Mouse (Mus musculus): ENCODE data around the gene Coq5. TPM values are rescaled to one million over a fixed set of nuclear protein-coding genes. Genes with fewer than 3 reads are reported as not detected.

The Coq5 gene
- polyA plus RNA-seq, 1 experiment: 17.5 TPM

DNA sequence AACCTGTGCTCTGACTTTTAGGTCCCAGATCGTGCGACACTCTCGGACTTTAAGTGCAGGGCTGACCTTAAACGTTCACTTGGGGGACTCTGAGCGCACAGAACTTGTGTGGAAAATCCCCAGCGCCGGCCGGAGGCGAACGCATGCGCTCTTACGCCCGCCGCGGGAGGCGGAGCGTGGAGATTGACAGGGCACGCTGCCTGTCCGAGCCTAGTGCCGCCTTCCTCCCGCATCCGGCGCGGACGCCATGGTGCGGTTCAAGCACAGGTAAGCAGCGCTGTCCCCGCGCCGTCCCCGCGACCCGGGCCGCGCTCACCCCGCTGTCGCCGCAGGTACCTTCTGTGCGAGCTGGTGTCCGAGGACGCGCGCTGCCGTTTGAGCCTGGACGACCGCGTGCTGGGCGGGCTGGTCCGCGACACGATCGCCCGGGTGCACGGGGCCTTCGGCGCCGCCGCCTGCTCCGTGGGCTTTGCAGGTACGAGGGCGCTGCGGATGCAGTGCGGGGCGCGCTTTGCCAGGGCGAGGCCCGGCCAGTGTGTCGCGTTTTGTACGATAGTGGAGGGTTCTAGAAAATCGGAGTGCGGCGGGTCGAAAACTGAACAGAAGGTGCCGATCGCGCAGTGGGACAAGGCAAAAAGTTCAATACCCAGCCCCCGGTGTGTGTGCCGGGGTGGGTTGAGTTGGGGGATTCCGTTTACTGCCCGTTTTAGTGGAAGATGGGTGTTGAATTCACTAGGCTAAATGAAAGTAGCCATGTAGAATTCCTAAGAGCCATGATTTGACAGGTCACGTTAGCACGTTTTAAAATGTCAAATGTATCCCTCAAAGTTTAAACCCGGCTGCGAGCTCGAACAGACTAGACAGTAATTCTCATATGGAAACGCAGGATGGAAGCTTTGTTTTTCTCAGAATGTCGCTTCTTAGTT lies 41.4 kb upstream of the Coq5 start:
- Histone ChIP-seq H3K27ac (ENCODE audit: insufficient read depth, low read length) (peak overlapping the region; percentile 51), H3K4me3 (ENCODE audit: insufficient read depth, low read length) (peak overlapping the region; percentile 71), H3K4me1 (ENCODE audit: control insufficient read depth, insufficient read depth, low read length) (0 out of 2 replicates have a peak, but pooled peaks cover 3% of the 10 kb centered on the region)
- peak; percentile 79 for TF ChIP-seq POLR2A (IDR thresholded peaks at IDR 0.05; ENCODE audit: low read depth, low read length)
- no peak for TF ChIP-seq CTCF (IDR thresholded peaks at IDR 0.05; ENCODE audit: borderline replicate concordance, insufficient read depth, low read length)

DNA sequence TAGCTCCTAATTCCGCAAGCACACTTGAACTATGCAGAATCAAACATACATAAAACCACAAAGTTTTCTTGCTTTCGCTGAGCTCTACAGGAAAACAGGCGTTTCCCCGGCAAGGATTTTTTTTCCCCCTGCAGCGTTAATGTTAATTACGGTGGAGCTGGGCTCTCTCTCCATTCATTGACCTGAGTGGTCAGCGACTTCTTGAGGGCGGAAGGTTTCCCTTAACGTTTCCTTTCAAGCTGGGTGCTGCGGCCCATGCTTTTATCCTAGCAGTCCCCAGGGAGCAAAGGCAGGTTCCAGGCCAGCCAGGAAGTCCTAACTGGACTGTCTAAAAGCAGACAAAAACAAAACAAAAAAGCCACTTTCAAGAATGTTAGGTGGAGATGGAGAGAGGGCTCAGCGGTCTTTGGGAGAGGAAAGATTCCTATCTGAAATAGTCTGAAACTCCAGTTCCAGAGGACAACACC lies 40.7 kb upstream of the Coq5 start:
- 0 out of 2 replicates have a peak, but pooled peaks cover 3% of the 10 kb centered on the region for H3K4me1 ChIP-seq (ENCODE audit: control insufficient read depth, insufficient read depth, low read length)
- no peak overlapping the region for H3K27ac ChIP-seq (ENCODE audit: insufficient read depth, low read length)
- no peak for TF ChIP-seq POLR2A (IDR thresholded peaks at IDR 0.05; ENCODE audit: low read depth, low read length)
- TF ChIP-seq CTCF (IDR thresholded peaks at IDR 0.05; ENCODE audit: borderline replicate concordance, insufficient read depth, low read length): no peak
- peak overlapping the region; percentile 71 for H3K4me3 ChIP-seq (ENCODE audit: insufficient read depth, low read length)

DNA sequence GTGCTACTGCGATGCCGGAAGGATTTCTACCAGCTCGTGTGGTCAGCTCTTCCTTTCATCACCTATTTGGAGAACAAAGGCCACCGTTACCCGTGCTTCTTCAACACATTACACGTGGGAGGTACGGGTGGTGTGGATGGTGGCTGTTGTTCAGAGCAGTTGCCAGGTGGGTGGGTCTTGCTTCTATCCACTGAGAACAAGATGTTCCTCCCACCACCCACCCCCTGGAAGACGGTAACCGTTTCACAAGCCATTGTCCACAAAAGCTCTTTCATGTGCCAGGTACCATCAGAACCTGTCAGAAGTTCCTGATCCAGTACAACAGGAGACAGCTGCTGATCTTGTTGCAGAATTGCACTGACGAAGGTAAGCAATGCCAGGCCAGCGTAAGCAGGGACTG lies 39.3 kb upstream of the Coq5 start:
- H3K4me3 ChIP-seq (ENCODE audit: insufficient read depth, low read length): no peak overlapping the region
- TF ChIP-seq POLR2A (IDR thresholded peaks at IDR 0.05; ENCODE audit: low read depth, low read length) (no peak), CTCF (IDR thresholded peaks at IDR 0.05; ENCODE audit: borderline replicate concordance, insufficient read depth, low read length) (no peak)
- no peak overlapping the region for H3K27ac ChIP-seq (ENCODE audit: insufficient read depth, low read length)
- 0 out of 2 replicates have a peak, but pooled peaks cover 3% of the 10 kb centered on the region for H3K4me1 ChIP-seq (ENCODE audit: control insufficient read depth, insufficient read depth, low read length)

DNA sequence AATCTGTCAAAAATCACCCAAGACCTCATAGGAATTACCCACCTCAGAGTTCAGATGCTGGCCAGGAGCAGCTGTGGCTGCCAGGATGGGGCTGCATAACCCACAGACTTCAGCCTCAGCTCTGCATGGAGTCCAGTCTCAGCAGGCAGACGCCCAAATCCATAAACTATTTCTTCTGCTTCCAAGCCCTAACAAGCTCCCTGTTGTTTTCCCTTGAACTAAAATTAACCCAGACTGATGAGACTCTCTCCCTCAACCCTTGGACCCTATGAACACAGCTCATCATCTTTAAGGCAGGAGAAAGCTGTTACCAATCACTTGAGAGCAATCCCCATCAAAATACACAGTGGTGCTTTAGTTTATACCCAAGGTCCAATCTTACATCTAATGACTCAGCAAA lies 24.0 kb upstream of the Coq5 start:
- no peaks in the 10 kb centered on the region for H3K4me1 ChIP-seq (ENCODE audit: control insufficient read depth, insufficient read depth, low read length)
- H3K4me3 ChIP-seq (ENCODE audit: insufficient read depth, low read length): no peak overlapping the region
- no peak overlapping the region for H3K27ac ChIP-seq (ENCODE audit: insufficient read depth, low read length)
- no peak for TF ChIP-seq CTCF (IDR thresholded peaks at IDR 0.05; ENCODE audit: borderline replicate concordance, insufficient read depth, low read length)
- no peak for TF ChIP-seq POLR2A (IDR thresholded peaks at IDR 0.05; ENCODE audit: low read depth, low read length)

DNA sequence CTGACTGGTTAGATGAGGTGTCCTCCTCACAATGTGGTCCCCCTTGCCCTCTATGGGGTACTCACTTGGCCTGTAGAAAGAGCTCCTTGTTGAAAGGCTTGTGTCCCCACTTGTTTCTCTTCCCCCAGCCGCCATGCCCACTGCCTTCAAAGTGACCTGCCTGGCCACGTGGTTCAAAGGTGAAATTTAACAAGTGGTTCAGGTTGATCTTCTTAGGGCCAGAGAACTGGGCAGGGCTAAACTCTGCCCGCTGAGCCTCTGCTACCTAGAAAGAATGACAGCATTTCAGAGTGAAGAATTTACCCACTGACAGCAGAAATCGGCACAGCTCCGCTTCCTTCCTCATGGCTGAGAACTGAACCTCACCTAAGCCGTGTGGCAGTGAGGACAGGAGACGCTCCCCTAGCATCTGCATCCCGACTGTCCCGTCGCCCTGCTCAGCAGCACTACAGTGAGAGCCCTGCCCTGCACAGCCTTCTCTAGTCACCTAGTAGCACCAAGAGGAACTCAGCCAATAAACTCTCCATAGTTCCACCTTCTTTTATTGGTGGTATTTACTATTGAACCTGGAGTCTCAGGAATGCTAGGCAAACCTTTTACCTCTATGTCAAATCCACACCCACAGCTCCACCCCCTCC lies 22.4 kb upstream of the Coq5 start:
- Histone ChIP-seq H3K4me1 (ENCODE audit: control insufficient read depth, insufficient read depth, low read length) (no peaks in the 10 kb centered on the region), H3K27ac (ENCODE audit: insufficient read depth, low read length) (no peak overlapping the region), H3K4me3 (ENCODE audit: insufficient read depth, low read length) (no peak overlapping the region)
- TF ChIP-seq POLR2A (IDR thresholded peaks at IDR 0.05; ENCODE audit: low read depth, low read length) (no peak), CTCF (IDR thresholded peaks at IDR 0.05; ENCODE audit: borderline replicate concordance, insufficient read depth, low read length) (no peak)

DNA sequence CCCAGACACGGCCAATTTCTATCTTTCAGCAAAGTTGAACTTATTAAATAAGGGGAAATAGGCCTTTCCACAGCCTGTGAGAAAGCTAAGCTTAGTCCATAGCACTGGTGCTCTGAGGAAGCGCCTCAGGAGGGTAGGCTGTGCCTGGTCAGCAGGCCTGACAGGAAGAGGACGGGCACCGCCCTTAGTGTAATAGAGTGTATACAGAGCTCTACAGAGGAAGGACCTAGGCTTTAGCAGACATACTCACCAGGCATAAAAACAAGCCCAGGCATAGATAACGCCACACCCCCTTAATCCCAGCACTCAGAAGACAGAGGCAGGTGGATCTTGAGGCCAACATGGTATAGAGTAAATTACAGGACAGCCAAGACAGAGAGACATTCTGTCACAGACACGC lies 19.1 kb upstream of the Coq5 start:
- Histone ChIP-seq H3K4me1 (ENCODE audit: control insufficient read depth, insufficient read depth, low read length) (no peaks in the 10 kb centered on the region; the same call in 1 of the 2 replicates), H3K4me3 (ENCODE audit: insufficient read depth, low read length) (no peak overlapping the region), H3K27ac (ENCODE audit: insufficient read depth, low read length) (no peak overlapping the region)
- no peak for TF ChIP-seq POLR2A (IDR thresholded peaks at IDR 0.05; ENCODE audit: low read depth, low read length)
- no peak for TF ChIP-seq CTCF (IDR thresholded peaks at IDR 0.05; ENCODE audit: borderline replicate concordance, insufficient read depth, low read length)

DNA sequence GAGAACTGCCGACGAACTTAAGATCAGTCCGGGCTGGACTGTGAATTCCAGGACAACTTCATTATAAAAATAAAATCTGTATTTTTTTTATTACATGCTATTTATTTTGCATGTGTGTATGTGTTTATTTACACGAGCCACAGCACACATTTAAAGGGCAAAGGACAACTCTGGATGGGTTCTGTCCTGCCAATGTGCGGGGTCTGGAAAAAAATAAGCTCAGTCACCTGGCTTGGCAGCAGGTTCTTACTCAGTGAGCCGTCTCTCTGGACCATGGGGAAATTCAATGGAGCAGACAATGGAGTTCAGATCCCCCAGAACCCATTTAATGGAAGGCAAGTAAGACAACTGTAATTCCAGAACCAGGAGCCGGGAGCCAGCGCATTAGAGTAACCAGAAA lies 18.3 kb upstream of the Coq5 start:
- H3K4me1 ChIP-seq (ENCODE audit: control insufficient read depth, insufficient read depth, low read length): no peaks in the 10 kb centered on the region; the same call in 1 of the 2 replicates
- H3K4me3 ChIP-seq (ENCODE audit: insufficient read depth, low read length): no peak overlapping the region
- TF ChIP-seq POLR2A (IDR thresholded peaks at IDR 0.05; ENCODE audit: low read depth, low read length) (no peak), CTCF (IDR thresholded peaks at IDR 0.05; ENCODE audit: borderline replicate concordance, insufficient read depth, low read length) (no peak)
- no peak overlapping the region for H3K27ac ChIP-seq (ENCODE audit: insufficient read depth, low read length)

DNA sequence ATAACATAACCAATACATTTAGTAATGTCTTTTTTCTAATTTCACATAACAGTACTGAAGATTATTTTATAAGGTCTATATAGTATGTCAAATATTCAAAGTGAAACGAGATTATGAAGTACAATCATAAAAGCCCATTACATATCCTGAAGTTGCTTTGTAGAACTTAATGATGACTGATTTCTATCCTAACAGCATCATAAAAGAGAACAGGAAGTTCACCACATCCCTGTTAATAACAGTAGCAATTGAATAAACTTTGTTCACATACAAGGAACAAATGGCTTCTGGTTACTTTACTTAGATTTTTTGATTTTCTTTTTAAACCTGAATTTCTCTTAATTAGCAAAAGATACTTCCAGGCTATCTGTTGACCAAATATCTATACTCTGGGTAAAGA lies 17.6 kb upstream of the Coq5 start:
- no peak overlapping the region for H3K4me3 ChIP-seq (ENCODE audit: insufficient read depth, low read length)
- TF ChIP-seq CTCF (IDR thresholded peaks at IDR 0.05; ENCODE audit: borderline replicate concordance, insufficient read depth, low read length) (no peak), POLR2A (IDR thresholded peaks at IDR 0.05; ENCODE audit: low read depth, low read length) (no peak)
- H3K4me1 ChIP-seq (ENCODE audit: control insufficient read depth, insufficient read depth, low read length): no peaks in the 10 kb centered on the region; the same call in 1 of the 2 replicates
- no peak overlapping the region for H3K27ac ChIP-seq (ENCODE audit: insufficient read depth, low read length)

DNA sequence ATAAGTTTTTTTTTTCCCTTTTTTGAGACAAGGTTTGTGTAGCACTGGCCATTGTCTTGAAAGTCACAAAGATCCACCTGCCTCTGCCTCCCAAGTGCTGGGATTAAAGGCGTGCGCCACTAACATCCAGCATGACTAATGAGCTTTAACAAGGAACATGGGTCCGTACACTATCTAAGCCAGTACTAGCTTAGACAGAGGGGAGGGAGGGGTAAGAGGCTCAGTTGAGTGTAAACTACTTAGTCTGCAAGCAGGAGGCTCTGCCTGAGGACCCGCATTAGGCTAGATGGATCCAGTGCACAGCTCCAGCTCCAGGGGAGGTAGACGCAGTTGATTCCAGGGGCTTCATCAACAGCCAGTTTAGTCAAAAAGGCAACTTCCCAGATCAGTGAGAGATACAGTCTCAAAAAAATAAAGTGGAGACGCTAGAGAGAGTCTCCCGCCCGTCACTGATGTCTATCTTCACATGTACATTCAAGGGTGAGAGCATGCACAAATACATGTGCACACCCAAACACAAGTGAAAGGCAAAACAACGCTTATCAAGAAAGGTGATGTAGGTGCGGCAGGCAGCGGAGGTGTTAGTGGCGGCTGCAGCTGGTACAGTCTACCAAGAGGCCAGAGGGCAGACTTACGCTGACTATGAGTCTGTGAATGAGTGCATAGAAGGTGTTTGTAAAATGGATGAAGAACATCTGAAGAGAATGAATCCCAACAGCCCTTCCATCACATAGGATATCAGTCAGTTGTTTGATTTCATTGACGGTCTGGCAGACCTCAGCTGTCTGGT lies 16.8 kb upstream of the Coq5 start:
- Histone ChIP-seq H3K4me3 (ENCODE audit: insufficient read depth, low read length) (no peak overlapping the region), H3K27ac (ENCODE audit: insufficient read depth, low read length) (no peak overlapping the region), H3K4me1 (ENCODE audit: control insufficient read depth, insufficient read depth, low read length) (no peaks in the 10 kb centered on the region; the same call in 1 of the 2 replicates)
- TF ChIP-seq POLR2A (IDR thresholded peaks at IDR 0.05; ENCODE audit: low read depth, low read length) (no peak), CTCF (IDR thresholded peaks at IDR 0.05; ENCODE audit: borderline replicate concordance, insufficient read depth, low read length) (no peak)

Data from embryonic fibroblast, embryonic 13.5 days (primary cell).